Mouse (Mus musculus): ENCODE measurements around the gene Dcp1a. TPM values are rescaled to one million over a fixed set of nuclear protein-coding genes. Genes with fewer than 3 reads are reported as not detected.
A peak's percentile ranks its signal among the peaks of the same experiment; 100 is the strongest.

Gene Dcp1a
- total and polyA plus RNA-seq, 2 experiments from 2014 or later, result 8.8 to 20.9 TPM

DNA sequence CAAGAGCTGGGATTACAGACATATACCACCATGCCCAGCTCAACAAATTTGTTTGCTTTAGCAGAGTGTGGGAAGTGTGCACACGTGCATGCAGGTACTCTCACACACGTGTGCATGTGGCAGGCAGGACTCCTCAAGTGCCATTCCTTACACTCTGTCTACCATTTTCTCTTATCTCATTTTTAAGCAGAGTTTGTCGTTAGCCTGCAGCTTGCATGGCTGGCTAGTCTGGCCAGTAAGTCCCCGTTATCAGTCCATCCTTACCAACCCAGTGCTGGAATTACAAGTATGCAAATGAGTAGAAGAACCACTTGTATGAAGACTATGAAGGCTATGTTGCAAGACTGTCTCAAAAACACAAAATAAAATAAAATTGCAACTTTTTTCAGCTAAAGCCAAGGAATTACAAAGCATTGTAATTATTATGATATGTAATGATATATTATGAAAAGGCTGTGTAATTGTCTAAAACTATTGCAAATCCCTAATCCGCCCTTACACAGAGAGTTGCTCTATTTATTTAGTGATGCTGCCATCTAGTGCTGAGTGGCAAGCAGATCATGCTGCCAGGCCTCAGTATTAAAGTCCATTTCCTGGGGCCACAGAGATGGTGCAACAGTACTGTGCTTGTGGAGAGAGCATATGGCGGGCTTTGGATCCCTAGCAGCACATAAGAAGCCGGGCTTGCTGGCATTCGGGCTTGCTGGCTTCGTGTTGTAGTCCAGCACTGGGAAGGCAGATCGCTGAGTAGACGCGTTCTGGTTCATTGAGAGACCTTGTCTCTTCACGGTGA is 36.8 kb downstream of the Dcp1a start:
- 87% methylated on average over 13 of the region's 13 CpGs for WGBS
- DNase-seq, result peak; percentile 46
- Histone ChIP-seq H3K36me3 (ENCODE audit: insufficient read depth) (peaks cover 51% of the 10 kb centered on the region), H3K4me1 (ENCODE audit: insufficient read depth) (no peaks in the 10 kb centered on the region), H3K9ac (no peak overlapping the region), H3K27me3 (ENCODE audit: insufficient read depth, low read length) (no peaks in the 10 kb centered on the region), H3K9me3 (ENCODE audit: low read length) (no peaks in the 10 kb centered on the region), H3K4me3 (ENCODE audit: low read depth, low read length) (no peak overlapping the region), H3K27ac (ENCODE audit: low read depth, low read length) (no peak overlapping the region), H3K4me2 (ENCODE audit: low read depth) (no peak overlapping the region)
- peak; percentile 74 for TF ChIP-seq CTCF (IDR thresholded peaks at IDR 0.05; ENCODE audit: low read depth)
- peak; percentile 71 for ATAC-seq

DNA sequence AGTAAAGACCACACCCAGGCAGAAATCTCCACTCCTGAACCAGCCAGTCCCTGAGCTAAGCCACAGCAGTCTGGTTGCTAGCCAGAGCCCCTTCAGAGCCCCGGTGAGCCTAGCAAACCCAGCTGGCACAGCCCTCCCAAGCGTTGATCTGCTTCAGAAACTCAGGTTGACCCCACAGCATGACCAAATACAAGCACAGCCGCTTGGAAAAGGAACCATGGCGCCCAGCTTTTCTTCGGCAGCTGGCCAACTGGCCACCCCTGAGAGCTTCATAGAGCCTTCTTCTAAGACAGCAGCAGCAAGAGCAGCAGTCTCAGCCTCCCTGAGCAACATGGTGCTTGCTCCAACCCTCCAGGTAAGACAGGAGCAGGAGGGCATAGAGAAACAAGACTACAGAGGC is 40.0 kb downstream of the Dcp1a start:
- Histone ChIP-seq H3K27me3 (ENCODE audit: insufficient read depth, low read length) (no peaks in the 10 kb centered on the region), H3K27ac (ENCODE audit: low read depth, low read length) (no peak overlapping the region), H3K9me3 (ENCODE audit: low read length) (no peaks in the 10 kb centered on the region), H3K36me3 (ENCODE audit: insufficient read depth) (peaks cover 67% of the 10 kb centered on the region), H3K4me2 (ENCODE audit: low read depth) (no peak overlapping the region), H3K4me3 (ENCODE audit: low read depth, low read length) (no peak overlapping the region), H3K9ac (no peak overlapping the region), H3K4me1 (ENCODE audit: insufficient read depth) (no peaks in the 10 kb centered on the region)
- ATAC-seq, result no peak
- DNase-seq, result no peak
- TF ChIP-seq CTCF (IDR thresholded peaks at IDR 0.05; ENCODE audit: low read depth), result no peak
- 73% methylated on average over 5 of the region's 5 CpGs for WGBS

DNA sequence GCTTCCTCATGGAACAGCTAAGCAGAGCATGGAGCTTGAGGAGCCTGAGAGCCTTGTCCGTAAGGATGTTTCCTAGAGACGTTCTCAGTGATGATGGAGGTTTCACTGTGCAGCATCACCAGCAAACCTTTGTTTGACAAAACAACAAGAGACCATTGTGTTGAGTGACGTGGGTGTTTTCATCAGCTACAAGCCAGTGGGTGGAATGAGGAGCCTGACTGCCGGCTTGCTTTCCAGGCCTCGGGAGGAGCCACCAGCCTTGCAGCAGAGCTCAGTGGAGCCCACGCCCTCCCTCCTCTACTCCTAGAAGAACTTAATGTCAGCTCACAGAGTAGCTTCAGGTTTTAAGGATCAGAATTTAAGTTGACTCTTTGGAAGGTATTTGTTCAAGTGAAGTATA is 44.0 kb downstream of the Dcp1a start:
- H3K4me3 ChIP-seq (ENCODE audit: low read depth, low read length), result no peak overlapping the region
- H3K9me3 ChIP-seq (ENCODE audit: low read length), result no peaks in the 10 kb centered on the region
- H3K4me1 ChIP-seq (ENCODE audit: insufficient read depth), result no peaks in the 10 kb centered on the region
- no peak overlapping the region for H3K9ac ChIP-seq
- ATAC-seq (no peak), DNase-seq (no peak)
- TF ChIP-seq CTCF (IDR thresholded peaks at IDR 0.05; ENCODE audit: low read depth), result no peak
- H3K27me3 ChIP-seq (ENCODE audit: insufficient read depth, low read length), result no peaks in the 10 kb centered on the region
- 73% methylated on average over 6 of the region's 6 CpGs for WGBS
- H3K27ac ChIP-seq (ENCODE audit: low read depth, low read length), result no peak overlapping the region
- no peak overlapping the region for H3K4me2 ChIP-seq (ENCODE audit: low read depth)
- H3K36me3 ChIP-seq (ENCODE audit: insufficient read depth), result peaks cover 90% of the 10 kb centered on the region

DNA sequence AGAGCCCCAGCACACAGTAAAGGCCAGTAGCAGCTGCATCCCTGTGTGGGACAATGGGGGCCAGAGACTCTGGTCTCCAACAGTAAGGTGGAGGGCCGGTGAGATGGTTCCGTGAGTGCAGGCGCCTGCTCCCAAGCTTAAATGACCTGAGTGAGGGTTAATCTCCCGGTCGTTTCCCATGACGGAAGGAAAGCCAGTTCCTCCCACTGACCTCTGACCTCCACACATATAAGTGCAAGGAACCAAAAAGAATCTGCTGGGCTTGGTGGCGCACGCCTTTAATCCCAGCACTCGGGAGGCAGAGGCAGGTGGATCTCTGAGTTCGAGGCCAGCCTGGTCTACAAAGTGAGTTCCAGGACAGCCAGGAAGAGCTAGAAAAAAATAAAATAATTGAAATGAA is 49.1 kb downstream of the Dcp1a start:
- no peak for ATAC-seq
- 88% methylated on average over 10 of the region's 10 CpGs for WGBS
- Histone ChIP-seq H3K9me3 (ENCODE audit: low read length) (no peaks in the 10 kb centered on the region), H3K4me3 (ENCODE audit: low read depth, low read length) (no peak overlapping the region), H3K27ac (ENCODE audit: low read depth, low read length) (no peak overlapping the region), H3K4me2 (ENCODE audit: low read depth) (no peak overlapping the region), H3K9ac (no peak overlapping the region), H3K27me3 (ENCODE audit: insufficient read depth, low read length) (no peaks in the 10 kb centered on the region), H3K36me3 (ENCODE audit: insufficient read depth) (peaks cover 41% of the 10 kb centered on the region), H3K4me1 (ENCODE audit: insufficient read depth) (0 out of 2 replicates have a peak, but pooled peaks cover 3% of the 10 kb centered on the region)
- DNase-seq, result no peak
- no peak for TF ChIP-seq CTCF (IDR thresholded peaks at IDR 0.05; ENCODE audit: low read depth)

DNA sequence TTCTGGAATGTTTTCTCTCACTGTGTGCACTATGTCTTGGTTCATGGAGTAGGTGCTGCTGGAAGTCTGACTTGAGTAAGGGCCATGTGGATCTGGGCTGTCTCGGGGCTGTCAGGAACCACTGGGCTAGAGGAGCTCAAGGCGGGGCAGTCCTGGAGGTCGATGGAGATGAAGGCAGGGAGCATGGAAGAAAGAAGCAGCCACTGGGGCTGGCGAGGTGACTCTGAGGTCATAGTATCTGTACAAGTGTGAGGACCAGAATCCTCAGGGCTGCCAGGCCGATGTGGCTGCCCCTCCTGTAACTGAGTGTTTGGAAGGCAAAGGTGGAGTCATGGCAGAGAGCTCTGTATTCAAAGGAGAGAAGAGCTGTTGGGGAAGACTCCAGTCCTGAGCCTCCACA is 49.6 kb downstream of the Dcp1a start:
- H3K36me3 ChIP-seq (ENCODE audit: insufficient read depth), result peaks cover 35% of the 10 kb centered on the region
- H3K4me3 ChIP-seq (ENCODE audit: low read depth, low read length), result no peak overlapping the region
- H3K4me2 ChIP-seq (ENCODE audit: low read depth), result no peak overlapping the region
- H3K27me3 ChIP-seq (ENCODE audit: insufficient read depth, low read length), result no peaks in the 10 kb centered on the region
- H3K9me3 ChIP-seq (ENCODE audit: low read length), result no peaks in the 10 kb centered on the region
- WGBS, result 92% methylated on average over 5 of the region's 5 CpGs
- ATAC-seq (no peak), DNase-seq (no peak)
- TF ChIP-seq CTCF (IDR thresholded peaks at IDR 0.05; ENCODE audit: low read depth), result no peak
- no peak overlapping the region for H3K27ac ChIP-seq (ENCODE audit: low read depth, low read length)
- H3K4me1 ChIP-seq (ENCODE audit: insufficient read depth), result 0 out of 2 replicates have a peak, but pooled peaks cover 3% of the 10 kb centered on the region
- no peak overlapping the region for H3K9ac ChIP-seq

DNA sequence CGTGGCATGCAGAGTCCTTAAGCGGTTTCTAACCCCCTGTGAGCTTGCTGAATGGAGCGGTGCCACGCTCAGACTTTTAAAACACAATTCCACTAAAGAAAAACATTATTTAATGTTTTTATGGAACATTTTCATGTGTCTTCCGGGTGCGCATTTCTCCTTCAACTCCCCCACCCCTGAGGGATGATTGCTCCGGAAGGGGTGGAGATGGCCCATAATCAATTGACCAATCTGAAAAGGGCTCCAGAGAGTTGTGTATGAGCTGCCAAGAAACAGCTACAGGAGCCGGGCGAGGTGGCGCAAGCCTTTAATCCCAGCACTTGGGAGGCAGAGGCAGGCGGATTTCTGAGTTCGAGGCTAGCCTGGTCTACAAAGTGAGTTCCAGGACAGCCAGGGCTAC is 50.1 kb downstream of the Dcp1a start:
- WGBS, result 89% methylated on average over 12 of the region's 12 CpGs
- no peak for DNase-seq
- Histone ChIP-seq H3K27ac (ENCODE audit: low read depth, low read length) (no peak overlapping the region), H3K4me3 (ENCODE audit: low read depth, low read length) (no peak overlapping the region), H3K4me1 (ENCODE audit: insufficient read depth) (0 out of 2 replicates have a peak, but pooled peaks cover 3% of the 10 kb centered on the region), H3K4me2 (ENCODE audit: low read depth) (no peak overlapping the region), H3K9me3 (ENCODE audit: low read length) (no peaks in the 10 kb centered on the region), H3K9ac (no peak overlapping the region), H3K27me3 (ENCODE audit: insufficient read depth, low read length) (no peaks in the 10 kb centered on the region), H3K36me3 (ENCODE audit: insufficient read depth) (peaks cover 30% of the 10 kb centered on the region)
- TF ChIP-seq CTCF (IDR thresholded peaks at IDR 0.05; ENCODE audit: low read depth), result no peak
- ATAC-seq, result no peak

DNA sequence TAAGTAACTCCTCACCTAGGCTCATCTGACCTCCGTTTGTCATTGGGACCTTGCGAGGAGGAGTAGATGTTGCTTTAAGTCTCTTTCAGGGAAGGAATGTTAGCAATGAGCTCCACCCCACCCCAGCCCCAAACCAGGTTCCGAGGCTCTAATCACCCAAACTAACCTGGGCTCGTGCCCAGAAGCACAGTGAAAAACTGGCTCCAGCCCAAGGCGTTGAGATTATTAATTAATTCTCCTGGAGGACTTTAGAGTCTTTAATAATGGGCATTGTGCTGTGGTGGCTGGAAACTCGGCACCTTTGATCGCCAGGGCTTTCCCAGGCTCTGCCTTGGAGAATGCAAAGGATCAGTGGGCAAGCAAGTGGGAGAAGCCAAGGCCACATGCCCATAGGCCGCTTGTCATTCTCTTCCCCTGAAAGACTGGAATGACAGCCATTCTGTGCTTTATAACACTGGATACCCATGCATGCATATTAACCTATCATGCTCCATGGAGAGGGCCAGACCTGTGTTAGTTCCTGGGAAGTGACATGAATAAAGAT is 51.5 kb downstream of the Dcp1a start:
- DNase-seq, result peak; percentile 35
- no peak for TF ChIP-seq CTCF (IDR thresholded peaks at IDR 0.05; ENCODE audit: low read depth)
- H3K27me3 ChIP-seq (ENCODE audit: insufficient read depth, low read length), result no peaks in the 10 kb centered on the region
- H3K4me2 ChIP-seq (ENCODE audit: low read depth), result no peak overlapping the region
- no peak overlapping the region for H3K27ac ChIP-seq (ENCODE audit: low read depth, low read length)
- peaks cover 18% of the 10 kb centered on the region for H3K36me3 ChIP-seq (ENCODE audit: insufficient read depth)
- no peaks in the 10 kb centered on the region for H3K9me3 ChIP-seq (ENCODE audit: low read length)
- no peak overlapping the region for H3K9ac ChIP-seq
- 0 out of 2 replicates have a peak, but pooled peaks cover 3% of the 10 kb centered on the region for H3K4me1 ChIP-seq (ENCODE audit: insufficient read depth)
- H3K4me3 ChIP-seq (ENCODE audit: low read depth, low read length), result no peak overlapping the region
- ATAC-seq, result peak; percentile 14; the same call in 1 of the 2 replicates
- WGBS, result 24% methylated on average over 8 of the region's 8 CpGs
